Mouse (Mus musculus): Measurements from ENCODE around the gene Grik4.

The Grik4 gene

GRCm38 (mm10) chr9:42490589-42491382 is 453.5 kb downstream of the Grik4 start:
- DNase-seq (ENCODE audit: low spot score in 2 of 2), result peak in 1 of 2 experiments; percentile 8

- no peak for DNase-seq (ENCODE audit: low spot score in 2 of 2)
These were observed 456.2 kb downstream of the Grik4 start for GRCm38 (mm10) chr9:42488071-42488470.

GRCm38 (mm10) chr9:42486913-42487312 is 457.4 kb downstream of the Grik4 start:
- DNase-seq (ENCODE audit: low spot score in 2 of 2), result peak; percentile 26 to 39

- peak in 1 of 2 experiments; percentile 25 for DNase-seq (ENCODE audit: low spot score in 2 of 2)
These were observed 459.6 kb downstream of the Grik4 start for GRCm38 (mm10) chr9:42484667-42485066.

GRCm38 (mm10) chr9:42482944-42483343 is 461.3 kb downstream of the Grik4 start:
- DNase-seq (ENCODE audit: low spot score in 2 of 2), result no peak

- DNase-seq (ENCODE audit: low spot score in 2 of 2), result no peak
These were observed 468.1 kb downstream of the Grik4 start for GRCm38 (mm10) chr9:42476166-42476565.

- no peak for DNase-seq (ENCODE audit: low spot score in 2 of 2)
These were observed 470.0 kb downstream of the Grik4 start for GRCm38 (mm10) chr9:42474244-42474643.

- peak; percentile 70 to 87 for DNase-seq (ENCODE audit: low spot score in 2 of 2)
These were observed 472.2 kb downstream of the Grik4 start for GRCm38 (mm10) chr9:42471921-42472747.

- DNase-seq (ENCODE audit: low spot score in 2 of 2), result peak; percentile 35 to 67
These were observed 473.1 kb downstream of the Grik4 start for GRCm38 (mm10) chr9:42471214-42471613.

- DNase-seq (ENCODE audit: low spot score in 2 of 2), result no peak
These were observed 475.0 kb downstream of the Grik4 start for GRCm38 (mm10) chr9:42469323-42469722.

GRCm38 (mm10) chr9:42468360-42468759 is 475.9 kb downstream of the Grik4 start:
- DNase-seq (ENCODE audit: low spot score in 2 of 2), result no peak
